Mouse (Mus musculus) lung, embryonic 14.5 days (tissue): ENCODE results near the gene P2ry13. TPM values are rescaled to one million over a fixed set of nuclear protein-coding genes. Genes with fewer than 3 reads are reported as not detected.
A peak's percentile ranks its signal among the peaks of the same experiment; 100 is the strongest.

Source experiments
- ATAC-seq: fragments of 200-750 bp; cut with Nextera tagmentation; 2 replicates; pipeline ENCODE4 v1.8.0; 2017; ENCODE audit warnings: mild to moderate bottlenecking, moderate TSS enrichment, moderate library complexity; ENCODE audit not compliant: insufficient read depth
- DNase-seq: peaks from one replicate; pipeline ENCODE4 v3.0.0-alpha.2; 2015
- H3K27ac ChIP-seq: fragments of 300-500 bp; sonication (generic); 2 replicates; pipeline ENCODE4 v1.5.1; 2014; ENCODE audit warnings: low read depth, mild to moderate bottlenecking, moderate library complexity
- H3K27me3 ChIP-seq: fragments of 300-500 bp; sonication (generic); 2 replicates; pipeline ENCODE4 v1.6.1; 2014; ENCODE audit warnings: low read length, control low read depth; ENCODE audit not compliant: insufficient read depth
- H3K36me3 ChIP-seq: fragments of 300-500 bp; sonication (generic); 2 replicates; pipeline ENCODE4 v1.6.1; 2014; ENCODE audit warnings: control low read depth; ENCODE audit not compliant: insufficient read depth
- H3K4me1 ChIP-seq: fragments of 300-500 bp; sonication (generic); 2 replicates; pipeline ENCODE4 v1.6.1; 2014; ENCODE audit warnings: antibody characterized with exemption, control low read depth; ENCODE audit not compliant: insufficient read depth
- H3K4me2 ChIP-seq: fragments of 300-500 bp; sonication (generic); 2 replicates; pipeline ENCODE4 v1.6.1; 2014; ENCODE audit warnings: mild to moderate bottlenecking
- H3K4me3 ChIP-seq: fragments of 300-500 bp; sonication (generic); 2 replicates; pipeline ENCODE4 v1.5.1; 2014; ENCODE audit warnings: low read depth, low read length
- H3K9ac ChIP-seq: fragments of 300-500 bp; sonication (generic); 2 replicates; pipeline ENCODE4 v1.6.1; 2014
- H3K9me3 ChIP-seq: fragments of 300-500 bp; sonication (generic); 2 replicates; pipeline ENCODE4 v1.6.1; 2016; ENCODE audit warnings: low read depth, low read length, control low read depth
- CTCF ChIP-seq: IDR thresholded peaks from 2 replicates; pipeline ENCODE4 v1.5.1; 2016; ENCODE audit warnings: antibody characterized with exemption, low read depth
- WGBS: fragments of 180-500 bp; shearing (Covaris S2); extraction: QIAGEN DNeasy Blood & Tissue Kit; methylation state at CpG from one replicate; pipeline ENCODE4 v1.1.7; 2014; 5-methylcytosine and 5-hydroxymethylcytosine counted together
- polyA plus RNA-seq: library from polyadenylated mRNA; unstranded; fragments of >200 nt; fragmentation: Nextera tagmentation; extraction: Ambion mirVana; gene quantifications from 2 replicates; pipeline ENCODE4 v1.2.1, GENCODE M21; 2014

P2ry13 gene
- polyA plus RNA-seq: 1.3 and 1.5 TPM in 2 replicates

DNA sequence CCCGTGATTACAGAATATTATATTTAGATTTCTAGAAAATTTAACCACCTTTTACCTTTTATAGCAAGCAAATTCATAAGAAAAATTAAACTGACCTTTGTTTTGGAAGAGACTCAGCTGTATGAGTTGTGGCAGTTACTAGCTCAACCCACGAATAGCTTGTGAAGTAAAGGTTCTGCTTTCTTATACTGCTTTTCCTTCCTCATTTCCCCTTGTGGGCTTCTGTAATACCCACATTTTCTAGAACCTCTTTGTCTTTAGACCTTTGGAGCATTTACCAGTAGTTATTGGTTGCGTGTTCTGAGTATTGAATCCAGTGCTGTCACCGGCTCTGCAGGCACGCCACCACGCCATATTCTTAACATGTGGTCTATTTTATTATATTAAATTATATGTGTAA, at the start of gene P2ry13:
Gene P2ry13, minus strand, starts transcription at position 156 of the 400 bp plus-strand sequence.
- H3K4me2 ChIP-seq: no peak within 1 kb of the TSS
- no peak within 1 kb of the TSS for H3K9ac ChIP-seq
- no peaks in the 10 kb centered on the region for H3K27me3 ChIP-seq
- H3K4me1 ChIP-seq: no peaks in the 10 kb centered on the region
- H3K9me3 ChIP-seq: no peaks in the 10 kb centered on the region
- H3K27ac ChIP-seq: no peak within 1 kb of the TSS
- H3K36me3 ChIP-seq: no peaks in the 10 kb centered on the region
- H3K4me3 ChIP-seq: no peak within 1 kb of the TSS
- 87% methylated on average over 6 of the region's 6 CpGs for WGBS
- DNase-seq (no peak), ATAC-seq (no peak)
- no peak for TF ChIP-seq CTCF

DNA sequence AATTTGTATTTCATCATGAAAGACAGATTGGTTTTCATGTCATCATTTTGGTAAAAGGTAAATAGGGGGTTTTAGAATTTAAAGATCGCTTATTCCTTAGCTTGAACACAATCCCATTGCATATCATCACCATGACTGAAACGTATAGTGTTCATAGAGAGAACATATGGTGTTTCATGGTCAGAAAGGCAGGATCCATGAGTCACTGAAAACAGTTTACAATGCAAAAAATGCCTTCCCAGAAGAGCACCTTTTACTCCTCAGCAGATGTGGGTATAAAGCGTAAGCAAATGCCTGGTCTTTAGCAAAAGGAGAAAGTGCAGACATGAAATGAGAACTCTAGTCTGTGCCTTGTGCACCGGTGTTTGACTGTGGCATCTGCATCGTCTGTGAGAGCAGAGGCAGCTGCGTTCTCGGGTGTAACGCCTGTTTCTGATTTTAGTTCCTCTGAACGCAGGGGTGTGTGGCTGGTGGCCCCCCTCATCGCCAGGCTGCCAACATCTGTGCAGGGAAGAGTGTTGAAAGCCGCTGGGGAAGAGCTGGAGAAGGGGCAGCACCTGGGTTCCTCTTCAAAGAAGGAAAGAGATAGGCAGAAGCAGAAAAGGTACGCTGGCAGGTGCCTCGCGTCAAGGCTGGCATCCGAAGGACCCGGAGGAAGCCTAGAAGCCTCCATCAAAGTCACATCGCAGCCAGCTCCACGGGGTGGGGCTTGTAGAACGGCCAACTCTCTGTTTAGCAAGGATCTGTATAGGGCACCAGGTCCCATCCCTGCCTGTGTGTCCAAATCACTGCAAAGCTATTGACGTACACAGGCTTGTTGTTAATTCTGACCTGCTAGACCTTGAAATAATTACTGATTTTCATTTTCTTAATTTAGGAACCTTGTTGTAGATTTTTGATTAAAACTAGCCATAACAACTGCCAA, 47.3 kb upstream of the P2ry13 start:
- H3K9me3 ChIP-seq: no peaks in the 10 kb centered on the region
- H3K4me2 ChIP-seq: no peak overlapping the region
- DNase-seq: no peak
- H3K27me3 ChIP-seq: no peaks in the 10 kb centered on the region
- H3K27ac ChIP-seq: no peak overlapping the region
- H3K9ac ChIP-seq: no peak overlapping the region
- WGBS: 64% methylated on average over 20 of the region's 20 CpGs
- TF ChIP-seq CTCF: no peak
- no peak overlapping the region for H3K4me3 ChIP-seq
- no peaks in the 10 kb centered on the region for H3K36me3 ChIP-seq
- ATAC-seq: no peak; the same call in 1 of the 2 replicates
- peaks cover 10% of the 10 kb centered on the region; the same call in 1 of the 2 replicates for H3K4me1 ChIP-seq

DNA sequence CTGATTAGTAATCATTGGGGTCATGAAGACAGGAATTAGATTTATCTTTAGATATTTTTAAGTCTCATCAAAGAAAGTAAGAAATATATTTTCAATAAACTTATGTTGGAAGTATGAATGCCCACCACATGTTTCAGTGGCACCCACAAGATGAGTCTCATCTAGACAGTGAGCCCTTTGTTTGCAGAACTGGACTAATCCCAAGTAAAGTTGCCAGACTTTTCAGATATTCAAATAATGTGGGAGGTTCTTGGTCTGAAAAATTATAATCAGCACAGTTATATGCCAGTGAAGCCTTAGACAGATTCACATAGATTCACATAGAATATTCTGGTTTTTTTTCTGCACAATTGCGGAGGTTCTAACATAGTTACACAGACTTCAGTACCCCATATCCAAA, 39.8 kb upstream of the P2ry13 start:
- DNase-seq (no peak), ATAC-seq (no peak)
- Histone ChIP-seq H3K4me2 (no peak overlapping the region), H3K4me1 (no peaks in the 10 kb centered on the region), H3K27ac (no peak overlapping the region), H3K36me3 (no peaks in the 10 kb centered on the region), H3K4me3 (no peak overlapping the region), H3K9me3 (no peaks in the 10 kb centered on the region), H3K9ac (no peak overlapping the region), H3K27me3 (no peaks in the 10 kb centered on the region)
- no peak for TF ChIP-seq CTCF
- 93% methylated on average over 1 of the region's 1 CpGs for WGBS

DNA sequence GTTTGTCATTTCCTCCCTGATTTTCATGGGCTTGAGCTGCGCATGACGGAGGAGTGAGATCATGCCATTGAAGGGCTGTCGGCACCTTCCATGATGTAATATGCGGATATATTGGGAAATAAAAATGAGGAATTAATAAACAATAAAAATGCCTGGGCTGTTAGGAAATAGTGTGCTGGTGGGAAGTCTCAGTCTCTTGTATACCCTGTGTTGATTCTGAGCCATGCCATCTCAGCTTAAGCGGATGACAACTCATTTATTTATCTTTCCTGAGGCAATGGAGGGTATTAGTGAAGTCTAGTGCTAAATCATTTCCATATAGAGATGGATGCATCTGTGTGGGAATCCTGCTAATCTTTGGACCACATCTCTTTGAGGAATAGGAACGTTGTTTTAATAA, 37.3 kb upstream of the P2ry13 start:
- Histone ChIP-seq H3K9me3 (no peaks in the 10 kb centered on the region), H3K27me3 (no peaks in the 10 kb centered on the region), H3K4me3 (no peak overlapping the region), H3K4me1 (no peaks in the 10 kb centered on the region), H3K27ac (no peak overlapping the region), H3K9ac (no peak overlapping the region), H3K36me3 (no peaks in the 10 kb centered on the region), H3K4me2 (no peak overlapping the region)
- TF ChIP-seq CTCF: no peak
- DNase-seq (no peak), ATAC-seq (no peak)
- WGBS: 70% methylated on average over 6 of the region's 6 CpGs

DNA sequence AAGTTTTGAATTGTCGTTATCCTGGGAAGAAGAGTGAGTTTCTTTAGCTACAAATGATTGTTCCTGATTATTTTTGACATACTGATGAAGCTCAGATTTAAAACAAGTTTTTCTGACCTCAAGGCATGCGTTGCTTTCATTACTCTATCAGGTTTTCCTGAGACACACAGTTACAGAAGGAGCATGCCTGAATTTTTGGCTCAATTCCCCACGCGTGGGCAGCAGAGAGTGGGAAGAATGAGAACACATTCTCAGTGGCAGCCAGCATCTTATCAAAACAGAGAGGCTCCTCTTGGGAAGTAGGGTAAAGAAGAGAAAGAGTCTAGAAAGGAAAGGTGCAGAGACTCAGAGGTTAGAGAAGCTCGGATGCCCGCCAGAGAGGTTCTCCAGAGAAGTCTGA, 32.7 kb upstream of the P2ry13 start:
- no peaks in the 10 kb centered on the region for H3K27me3 ChIP-seq
- no peaks in the 10 kb centered on the region for H3K4me1 ChIP-seq
- H3K9ac ChIP-seq: no peak overlapping the region
- no peak for TF ChIP-seq CTCF
- H3K4me3 ChIP-seq: no peak overlapping the region
- H3K36me3 ChIP-seq: no peaks in the 10 kb centered on the region
- no peak overlapping the region for H3K27ac ChIP-seq
- DNase-seq (peak; percentile 42), ATAC-seq (no peak)
- H3K9me3 ChIP-seq: no peaks in the 10 kb centered on the region
- H3K4me2 ChIP-seq: no peak overlapping the region
- 54% methylated on average over 6 of the region's 6 CpGs for WGBS

DNA sequence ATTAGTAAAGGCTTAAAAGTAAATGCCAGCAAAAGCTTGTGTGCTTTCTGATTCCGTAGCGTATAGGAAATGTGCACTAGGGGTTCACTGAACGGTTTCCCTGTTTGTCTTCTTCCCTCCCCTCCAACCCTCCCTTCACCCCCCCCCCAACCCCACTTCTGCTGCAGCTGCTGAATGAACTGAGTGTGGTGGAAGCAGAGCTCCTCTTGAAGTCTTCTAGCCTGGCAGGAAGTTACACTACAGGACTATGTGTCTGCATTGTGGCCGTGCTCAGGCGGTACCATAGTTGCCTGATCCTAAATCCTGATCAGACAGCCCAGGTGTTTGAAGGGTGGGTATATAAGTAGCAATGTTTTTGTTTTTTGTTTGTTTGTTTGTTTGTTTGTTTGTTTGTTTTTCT, 24.2 kb upstream of the P2ry13 start:
- Histone ChIP-seq H3K27me3 (no peaks in the 10 kb centered on the region), H3K4me2 (no peak overlapping the region), H3K36me3 (no peaks in the 10 kb centered on the region), H3K9ac (no peak overlapping the region), H3K27ac (no peak overlapping the region), H3K9me3 (no peaks in the 10 kb centered on the region), H3K4me3 (no peak overlapping the region), H3K4me1 (0 out of 2 replicates have a peak, but pooled peaks cover 3% of the 10 kb centered on the region)
- WGBS: 59% methylated on average over 5 of the region's 5 CpGs
- no peak for ATAC-seq
- DNase-seq: no peak
- TF ChIP-seq CTCF: no peak

DNA sequence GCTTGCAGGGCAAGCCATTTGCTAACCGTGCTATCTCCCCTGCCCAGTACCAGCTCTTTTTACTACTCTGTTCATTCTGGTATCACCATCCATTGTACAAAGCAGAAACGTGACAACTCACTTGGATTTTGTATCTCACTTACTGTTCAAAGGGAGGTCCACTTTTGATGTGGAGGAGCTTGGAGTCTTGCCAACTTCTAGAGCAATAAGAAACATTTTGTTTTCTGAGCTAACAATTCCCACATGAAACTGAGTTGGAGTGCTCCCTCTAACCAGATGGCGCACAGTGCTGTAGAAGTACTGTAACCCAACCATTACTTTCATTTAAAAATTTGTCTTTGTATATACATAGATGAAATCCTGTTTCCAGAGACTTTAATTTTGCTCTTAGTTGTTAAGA, 20.2 kb upstream of the P2ry13 start:
- WGBS: 40% methylated on average over 3 of the region's 3 CpGs
- Histone ChIP-seq H3K4me3 (no peak overlapping the region), H3K9me3 (no peaks in the 10 kb centered on the region), H3K4me1 (0 out of 2 replicates have a peak, but pooled peaks cover 6% of the 10 kb centered on the region), H3K9ac (no peak overlapping the region), H3K27ac (peak overlapping the region; percentile 38; the same call in 1 of the 2 replicates), H3K4me2 (no peak overlapping the region), H3K36me3 (no peaks in the 10 kb centered on the region), H3K27me3 (no peaks in the 10 kb centered on the region)
- TF ChIP-seq CTCF: no peak
- DNase-seq (peak; percentile 80), ATAC-seq (no peak)
